Mouse (Mus musculus) small intestine, adult 2 months (tissue): ENCODE measurements around the gene Bud23.

ENCODE experiments used
- CTCF ChIP-seq: fragments of 200-500 bp; IDR thresholded peaks from 2 replicates; pipeline ENCODE4 v1.5.1; 2012; ENCODE audit warnings: low read depth, mild to moderate bottlenecking, control low read depth, inconsistent platforms, low read length, moderate library complexity, mixed read lengths; ENCODE audit not compliant: insufficient replicate concordance, insufficient read length; ENCODE audit errors: extremely low read depth
- POLR2A ChIP-seq: fragments of 200-500 bp; IDR thresholded peaks from 2 replicates; pipeline ENCODE4 v1.6.1; 2012; ENCODE audit warnings: low read depth, mild to moderate bottlenecking, control low read depth, inconsistent platforms, low read length, moderate library complexity

DNA sequence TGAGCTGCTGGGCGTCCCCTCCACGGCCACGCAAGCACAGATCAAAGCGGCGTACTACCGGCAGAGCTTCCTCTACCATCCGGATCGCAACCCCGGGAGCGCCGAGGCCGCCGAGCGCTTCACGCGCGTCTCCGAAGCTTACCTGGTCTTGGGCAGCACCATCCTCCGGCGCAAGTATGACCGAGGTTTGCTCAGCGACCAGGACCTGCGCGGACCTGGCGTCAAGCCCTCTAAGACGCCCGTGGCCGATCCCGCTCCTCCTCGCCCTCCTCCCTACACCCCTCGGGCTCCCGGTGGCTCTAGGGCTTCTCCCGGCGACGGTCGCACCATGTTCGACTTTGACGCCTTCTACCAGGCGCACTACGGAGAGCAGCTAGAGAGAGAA is 385 bp downstream of the Bud23 start:
- no peak for TF ChIP-seq POLR2A
- no peak for TF ChIP-seq CTCF
